Mouse (Mus musculus): ENCODE results near the gene Hes1. TPM values are rescaled to one million over a fixed set of nuclear protein-coding genes. Genes with fewer than 3 reads are reported as not detected.

Gene Hes1
- polyA plus RNA-seq, 1 experiment from 2014 or later = 49.8 TPM

DNA sequence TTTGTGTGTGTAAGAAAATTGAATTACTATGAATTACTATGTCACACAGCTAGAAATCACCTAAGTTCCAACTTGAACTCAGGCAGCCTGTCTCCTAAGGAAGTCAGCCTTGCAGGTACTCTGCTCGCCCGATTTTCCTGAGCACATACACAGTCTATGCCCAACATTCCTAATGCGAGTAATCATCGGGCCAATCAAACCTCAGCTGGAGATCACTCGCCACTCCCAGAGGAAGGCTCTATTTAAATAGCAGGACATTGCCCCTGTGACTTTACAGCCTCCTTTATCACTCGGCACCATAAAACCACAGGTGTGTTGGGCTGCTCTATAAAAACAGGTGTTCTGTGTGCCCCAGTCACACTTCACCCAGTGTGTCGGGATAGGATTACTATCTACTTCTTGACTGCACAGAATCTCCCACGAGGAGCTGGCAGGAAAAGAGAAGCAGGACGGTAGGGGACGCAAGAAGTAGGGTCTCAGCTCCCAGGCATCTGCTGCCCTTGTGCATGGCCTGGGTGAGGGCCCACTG is 8.8 kb upstream of the Hes1 start:
- H3K9ac ChIP-seq (ENCODE audit: low read depth, low read length) = no peak overlapping the region
- no peak overlapping the region for H3K4me2 ChIP-seq (ENCODE audit: low read depth, low read length)
- H3K4me3 ChIP-seq (ENCODE audit: low read depth, low read length) = no peak overlapping the region
- no peaks in the 10 kb centered on the region for H3K9me3 ChIP-seq (ENCODE audit: control insufficient read depth, low read length)
- H3K4me1 ChIP-seq (ENCODE audit: control insufficient read depth, insufficient read depth, low read length) = peaks cover 16% of the 10 kb centered on the region
- H3K27ac ChIP-seq (replicated peaks; ENCODE audit: low read depth, low read length) = no peak overlapping the region
- WGBS = 62% methylated on average over 10 of the region's 10 CpGs
- H3K36me3 ChIP-seq (ENCODE audit: control insufficient read depth, insufficient read depth, low read length) = no peaks in the 10 kb centered on the region
- ATAC-seq (ENCODE audit: low read depth) (no peak), DNase-seq (ENCODE audit: low spot score) (no peak)
- H3K27me3 ChIP-seq (replicated peaks; ENCODE audit: control insufficient read depth, insufficient read depth, low read length) = no peaks in the 10 kb centered on the region

DNA sequence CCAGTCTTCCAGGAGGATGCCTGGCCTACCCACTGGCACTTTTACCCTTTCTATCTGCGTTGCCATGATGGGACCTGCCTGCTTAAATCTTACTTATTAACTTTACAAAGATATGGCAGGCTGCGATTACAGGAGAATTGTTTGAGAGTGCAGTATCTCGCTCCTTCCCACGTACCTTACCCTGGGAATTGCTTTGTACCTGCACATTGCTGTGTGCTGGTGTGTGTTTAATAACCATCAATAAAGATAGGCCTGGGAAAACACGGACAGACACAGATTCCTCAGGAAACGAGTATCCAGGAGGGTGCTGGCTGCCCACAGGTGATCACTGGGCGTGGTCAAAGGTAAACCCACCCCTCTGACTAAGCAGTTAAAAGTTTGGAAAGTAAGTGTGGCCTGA is 8.3 kb upstream of the Hes1 start:
- peaks cover 21% of the 10 kb centered on the region for H3K4me1 ChIP-seq (ENCODE audit: control insufficient read depth, insufficient read depth, low read length)
- ATAC-seq (ENCODE audit: low read depth) (no peak), DNase-seq (ENCODE audit: low spot score) (no peak)
- H3K9me3 ChIP-seq (ENCODE audit: control insufficient read depth, low read length) = no peaks in the 10 kb centered on the region
- WGBS = 77% methylated on average over 7 of the region's 7 CpGs
- H3K27me3 ChIP-seq (replicated peaks; ENCODE audit: control insufficient read depth, insufficient read depth, low read length) = no peaks in the 10 kb centered on the region
- H3K4me3 ChIP-seq (ENCODE audit: low read depth, low read length) = no peak overlapping the region
- H3K36me3 ChIP-seq (ENCODE audit: control insufficient read depth, insufficient read depth, low read length) = no peaks in the 10 kb centered on the region
- H3K9ac ChIP-seq (ENCODE audit: low read depth, low read length) = no peak overlapping the region
- no peak overlapping the region for H3K4me2 ChIP-seq (ENCODE audit: low read depth, low read length)
- no peak overlapping the region for H3K27ac ChIP-seq (replicated peaks; ENCODE audit: low read depth, low read length)

DNA sequence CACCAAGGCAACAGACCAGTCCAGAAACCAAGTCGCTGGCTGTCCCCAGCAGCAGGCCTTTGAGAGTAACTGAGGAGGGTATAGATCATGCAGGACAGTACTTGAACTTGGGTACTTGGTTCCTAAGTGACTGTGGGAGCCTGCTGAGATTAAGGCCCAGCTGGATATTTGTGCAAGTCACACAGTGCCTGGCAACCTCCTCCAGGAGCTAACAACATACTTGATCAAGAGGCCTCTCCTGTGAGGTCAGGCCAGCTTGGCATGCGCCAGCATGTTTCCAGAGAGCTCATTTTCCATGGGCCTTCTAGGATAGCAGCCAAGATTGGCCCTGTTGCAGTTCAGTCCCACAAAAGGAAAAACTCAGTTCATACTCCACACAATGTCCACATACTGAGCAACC is 7.3 kb upstream of the Hes1 start:
- no peaks in the 10 kb centered on the region for H3K36me3 ChIP-seq (ENCODE audit: control insufficient read depth, insufficient read depth, low read length)
- ATAC-seq (ENCODE audit: low read depth) (peak; percentile 12; the same call in 1 of the 2 replicates), DNase-seq (ENCODE audit: low spot score) (peak; percentile 83)
- H3K27ac ChIP-seq (replicated peaks; ENCODE audit: low read depth, low read length) = no peak overlapping the region
- 62% methylated on average over 2 of the region's 2 CpGs for WGBS
- no peak overlapping the region for H3K9ac ChIP-seq (ENCODE audit: low read depth, low read length)
- H3K9me3 ChIP-seq (ENCODE audit: control insufficient read depth, low read length) = no peaks in the 10 kb centered on the region
- peaks cover 25% of the 10 kb centered on the region for H3K4me1 ChIP-seq (ENCODE audit: control insufficient read depth, insufficient read depth, low read length)
- no peak overlapping the region for H3K4me3 ChIP-seq (ENCODE audit: low read depth, low read length)
- H3K4me2 ChIP-seq (ENCODE audit: low read depth, low read length) = no peak overlapping the region
- H3K27me3 ChIP-seq (replicated peaks; ENCODE audit: control insufficient read depth, insufficient read depth, low read length) = 0 out of 2 replicates have a peak, but pooled peaks cover 3% of the 10 kb centered on the region

DNA sequence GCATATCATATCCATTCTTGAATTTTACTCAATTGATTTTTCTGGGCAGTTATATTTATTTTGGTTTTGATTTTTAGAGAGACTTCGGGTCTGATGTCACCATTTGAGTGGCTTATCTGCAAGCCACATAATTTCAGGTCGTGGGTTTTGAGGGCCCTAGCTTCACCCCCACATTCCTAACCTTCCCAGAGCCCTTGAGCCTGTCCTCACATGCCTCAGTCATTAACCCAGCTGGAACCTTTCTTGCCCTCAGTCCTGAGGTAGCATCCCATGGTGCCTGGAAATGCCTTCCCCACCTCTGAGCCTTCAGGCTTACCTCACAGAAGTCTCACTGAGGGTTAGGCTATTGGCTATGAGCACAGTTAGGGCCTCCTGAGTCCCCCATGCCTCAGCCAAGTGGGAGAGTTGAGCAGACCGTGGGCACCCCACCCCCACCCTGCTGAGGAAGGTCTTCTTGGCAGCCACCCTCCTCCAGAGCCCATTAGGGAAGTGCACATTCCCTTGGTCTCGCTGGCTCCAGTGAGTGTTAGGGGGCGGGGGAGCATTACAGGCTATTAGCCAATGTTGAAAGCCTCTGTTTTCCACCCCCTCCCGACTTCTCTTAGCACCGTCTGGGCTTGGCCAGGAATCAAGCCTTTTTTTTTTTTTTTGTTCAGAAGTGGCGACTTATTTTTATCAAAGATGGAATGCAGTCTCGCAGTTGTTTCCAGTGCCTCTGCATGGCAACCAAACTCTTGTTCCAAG is 5.0 kb upstream of the Hes1 start:
- peak; percentile 16 for ATAC-seq (ENCODE audit: low read depth)
- Histone ChIP-seq H3K9ac (ENCODE audit: low read depth, low read length) (no peak overlapping the region), H3K4me2 (ENCODE audit: low read depth, low read length) (peak overlapping the region; percentile 20; the same call in 1 of the 2 replicates), H3K36me3 (ENCODE audit: control insufficient read depth, insufficient read depth, low read length) (no peaks in the 10 kb centered on the region), H3K27me3 (replicated peaks; ENCODE audit: control insufficient read depth, insufficient read depth, low read length) (0 out of 2 replicates have a peak, but pooled peaks cover 3% of the 10 kb centered on the region), H3K27ac (replicated peaks; ENCODE audit: low read depth, low read length) (no peak overlapping the region; the same call in 1 of the 2 replicates), H3K4me3 (ENCODE audit: low read depth, low read length) (no peak overlapping the region), H3K9me3 (ENCODE audit: control insufficient read depth, low read length) (no peaks in the 10 kb centered on the region), H3K4me1 (ENCODE audit: control insufficient read depth, insufficient read depth, low read length) (peaks cover 35% of the 10 kb centered on the region)
- peak; percentile 94 for DNase-seq (ENCODE audit: low spot score)
- WGBS = 16% methylated on average over 9 of the region's 9 CpGs

DNA sequence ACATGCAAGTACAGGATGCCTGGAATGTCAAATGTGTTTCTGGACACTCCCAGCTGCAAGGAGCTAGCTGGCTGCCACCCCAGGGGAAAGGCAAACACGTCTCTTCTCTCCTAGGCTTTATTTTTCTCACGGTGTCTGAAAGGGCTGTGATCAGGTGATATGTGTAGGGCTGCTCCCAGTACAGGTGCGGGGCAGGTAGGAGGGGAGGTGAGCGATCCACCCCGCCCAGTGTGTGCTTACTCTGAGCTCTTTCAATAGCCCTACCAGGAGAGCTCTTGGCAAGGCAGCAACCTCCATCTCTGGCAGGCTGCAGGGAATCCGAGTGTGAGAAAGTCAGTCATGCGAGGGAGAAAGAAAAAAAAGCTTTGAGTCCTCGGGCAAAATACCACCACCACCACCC is 3.8 kb upstream of the Hes1 start:
- WGBS = 12% methylated on average over 8 of the region's 8 CpGs
- ATAC-seq (ENCODE audit: low read depth) (peak; percentile 48; the same call in 1 of the 2 replicates), DNase-seq (ENCODE audit: low spot score) (peak; percentile 90)
- no peak overlapping the region for H3K9ac ChIP-seq (ENCODE audit: low read depth, low read length)
- H3K36me3 ChIP-seq (ENCODE audit: control insufficient read depth, insufficient read depth, low read length) = no peaks in the 10 kb centered on the region
- peaks cover 35% of the 10 kb centered on the region for H3K4me1 ChIP-seq (ENCODE audit: control insufficient read depth, insufficient read depth, low read length)
- 0 out of 2 replicates have a peak overlapping the region, but pooled peaks have one; percentile 8 for H3K4me2 ChIP-seq (ENCODE audit: low read depth, low read length)
- no peaks in the 10 kb centered on the region for H3K9me3 ChIP-seq (ENCODE audit: control insufficient read depth, low read length)
- no peak overlapping the region for H3K4me3 ChIP-seq (ENCODE audit: low read depth, low read length)
- H3K27me3 ChIP-seq (replicated peaks; ENCODE audit: control insufficient read depth, insufficient read depth, low read length) = 0 out of 2 replicates have a peak, but pooled peaks cover 3% of the 10 kb centered on the region
- H3K27ac ChIP-seq (replicated peaks; ENCODE audit: low read depth, low read length) = no peak overlapping the region; the same call in 1 of the 2 replicates

DNA sequence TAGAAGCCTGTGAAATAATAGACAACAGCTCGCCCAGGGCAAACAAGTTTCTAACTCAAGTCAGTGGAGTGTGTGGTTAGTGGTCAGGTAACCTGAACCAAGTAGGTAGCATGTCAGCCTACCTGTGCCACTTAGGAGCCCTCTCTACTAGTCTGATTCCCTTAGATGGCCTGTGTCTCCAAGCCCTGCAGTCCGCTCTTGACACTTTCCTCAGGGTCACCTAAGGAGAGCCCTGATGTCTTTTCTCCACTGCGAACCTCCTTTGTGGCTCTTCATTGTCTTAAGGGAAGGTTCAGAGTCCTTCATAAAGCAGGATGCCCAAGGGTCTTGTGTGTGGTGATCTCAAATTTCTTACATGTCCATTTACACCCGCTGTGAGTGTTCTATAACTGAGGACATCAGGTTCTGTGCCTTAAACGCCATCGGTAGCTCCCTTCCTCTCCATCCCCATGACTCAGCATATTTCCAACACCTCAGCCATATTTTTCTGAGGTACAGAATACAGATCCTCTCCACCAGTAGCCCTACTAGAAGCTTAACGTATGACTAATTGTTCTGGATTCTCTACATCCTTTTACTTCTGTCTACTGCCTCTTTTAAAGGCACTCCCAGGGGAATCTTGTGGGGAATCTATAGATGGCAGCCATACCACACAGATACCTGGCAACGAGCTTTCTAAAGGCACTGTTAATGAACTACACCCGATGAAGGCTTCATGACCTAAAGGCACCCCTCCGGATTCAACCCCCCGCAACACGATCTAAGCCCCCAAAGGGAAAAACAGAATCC is 1.7 kb upstream of the Hes1 start:
- Histone ChIP-seq H3K27ac (replicated peaks; ENCODE audit: low read depth, low read length) (peak overlapping the region; percentile 94; the same call in 1 of the 2 replicates), H3K4me1 (ENCODE audit: control insufficient read depth, insufficient read depth, low read length) (peaks cover 35% of the 10 kb centered on the region), H3K4me3 (ENCODE audit: low read depth, low read length) (peak overlapping the region; percentile 48), H3K36me3 (ENCODE audit: control insufficient read depth, insufficient read depth, low read length) (no peaks in the 10 kb centered on the region), H3K4me2 (ENCODE audit: low read depth, low read length) (peak overlapping the region; percentile 91), H3K27me3 (replicated peaks; ENCODE audit: control insufficient read depth, insufficient read depth, low read length) (0 out of 2 replicates have a peak, but pooled peaks cover 3% of the 10 kb centered on the region), H3K9me3 (ENCODE audit: control insufficient read depth, low read length) (no peaks in the 10 kb centered on the region), H3K9ac (ENCODE audit: low read depth, low read length) (peak overlapping the region; percentile 76; the same call in 1 of the 2 replicates)
- no peak for DNase-seq (ENCODE audit: low spot score)
- ATAC-seq (ENCODE audit: low read depth) = no peak
- WGBS = 21% methylated on average over 12 of the region's 12 CpGs

DNA sequence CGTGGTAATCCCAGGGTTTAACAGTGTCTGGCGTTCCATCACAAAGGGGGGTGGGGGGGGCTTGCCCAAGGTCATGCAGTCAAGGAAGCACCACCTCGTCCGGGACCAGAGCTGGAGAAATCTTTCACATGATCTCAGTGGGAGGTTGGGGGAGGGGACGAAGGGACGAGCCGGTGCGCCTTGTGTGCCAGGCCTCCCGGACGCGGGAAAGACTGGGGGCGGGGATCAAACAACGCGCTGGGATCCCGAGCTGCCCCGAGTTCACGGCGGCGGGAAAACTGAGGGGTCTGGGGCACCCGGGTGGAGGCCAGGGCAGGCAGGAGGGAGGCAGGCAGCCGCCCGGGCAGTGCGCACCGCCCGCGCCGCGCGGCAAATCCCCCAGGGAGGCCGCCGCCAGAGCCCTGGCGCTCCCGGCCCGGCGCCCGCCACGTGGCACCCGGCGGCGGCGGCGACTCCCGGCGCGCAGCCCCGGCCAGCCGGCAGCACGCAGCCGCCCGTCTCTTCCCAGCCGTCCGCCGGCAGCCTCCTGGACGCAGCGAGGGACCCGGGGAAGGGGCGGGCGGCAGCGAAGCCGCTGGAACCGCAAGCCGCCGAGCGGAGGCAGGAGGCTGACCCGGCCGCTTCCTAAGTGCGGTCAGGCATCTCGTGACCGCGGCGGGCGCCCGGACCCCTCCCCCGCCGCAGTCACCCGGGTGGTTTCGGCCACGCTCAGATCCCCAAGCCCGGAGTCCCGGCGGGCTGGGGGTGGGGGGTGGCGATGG is 883 bp upstream of the Hes1 start:
- H3K36me3 ChIP-seq (ENCODE audit: control insufficient read depth, insufficient read depth, low read length) = no peaks in the 10 kb centered on the region
- peak; percentile 17 for ATAC-seq (ENCODE audit: low read depth)
- H3K9me3 ChIP-seq (ENCODE audit: control insufficient read depth, low read length) = no peaks in the 10 kb centered on the region
- H3K4me2 ChIP-seq (ENCODE audit: low read depth, low read length) = peak overlapping the region; percentile 91
- peak overlapping the region; percentile 94 for H3K27ac ChIP-seq (replicated peaks; ENCODE audit: low read depth, low read length)
- peaks cover 41% of the 10 kb centered on the region for H3K4me1 ChIP-seq (ENCODE audit: control insufficient read depth, insufficient read depth, low read length)
- 0 out of 2 replicates have a peak, but pooled peaks cover 3% of the 10 kb centered on the region for H3K27me3 ChIP-seq (replicated peaks; ENCODE audit: control insufficient read depth, insufficient read depth, low read length)
- peak overlapping the region; percentile 76 for H3K9ac ChIP-seq (ENCODE audit: low read depth, low read length)
- H3K4me3 ChIP-seq (ENCODE audit: low read depth, low read length) = peak overlapping the region; percentile 48
- WGBS = 0% methylated on average over 15 of the region's 82 CpGs
- peak; percentile 85 for DNase-seq (ENCODE audit: low spot score)

DNA sequence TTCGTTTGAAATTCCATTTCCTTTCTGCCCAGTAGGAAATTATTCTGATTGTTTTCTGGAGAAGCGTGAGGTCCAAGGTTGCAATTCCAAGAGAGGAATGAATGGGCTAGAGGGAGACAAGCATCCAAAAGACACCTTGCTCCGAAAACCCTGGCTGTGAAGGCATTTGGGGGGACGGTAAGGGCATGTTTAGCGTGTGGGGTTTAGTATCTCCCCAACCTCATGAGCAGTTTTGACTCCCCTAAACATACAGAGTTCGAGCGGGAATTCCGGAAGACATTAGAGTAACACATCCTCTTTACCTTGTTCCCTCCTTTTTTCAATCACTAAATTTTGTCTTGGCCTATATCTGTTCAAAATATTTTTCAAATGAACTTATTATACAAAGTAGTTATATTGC is 429 bp downstream of the Hes1 start:
- H3K4me1 ChIP-seq (ENCODE audit: control insufficient read depth, insufficient read depth, low read length) = peaks cover 41% of the 10 kb centered on the region

More for the DNA sequence above, 429 bp downstream of the Hes1 start:
- Histone ChIP-seq H3K27ac (replicated peaks; ENCODE audit: low read depth, low read length) (peak overlapping the region; percentile 94), H3K4me2 (ENCODE audit: low read depth, low read length) (peak overlapping the region; percentile 91), H3K4me3 (ENCODE audit: low read depth, low read length) (peak overlapping the region; percentile 48), H3K9ac (ENCODE audit: low read depth, low read length) (peak overlapping the region; percentile 76), H3K27me3 (replicated peaks; ENCODE audit: control insufficient read depth, insufficient read depth, low read length) (0 out of 2 replicates have a peak, but pooled peaks cover 3% of the 10 kb centered on the region), H3K36me3 (ENCODE audit: control insufficient read depth, insufficient read depth, low read length) (no peaks in the 10 kb centered on the region), H3K9me3 (ENCODE audit: control insufficient read depth, low read length) (no peaks in the 10 kb centered on the region)
- WGBS = under 1% methylated on average over 8 of the region's 8 CpGs
- DNase-seq (ENCODE audit: low spot score) (no peak), ATAC-seq (ENCODE audit: low read depth) (no peak)

All from embryonic facial prominence, embryonic 14.5 days (tissue).